Mouse (Mus musculus) stomach, embryonic 15.5 days (tissue): Measurements from ENCODE around the gene Kri1. TPM values are rescaled to one million over a fixed set of nuclear protein-coding genes. Genes with fewer than 3 reads are reported as not detected.
"Not testable (repeated sequence)": the region's sequence is repeated elsewhere in the genome, so short reads cannot be mapped to it uniquely, and the experiment has no call there.

Experiments used
- ATAC-seq: fragments of 200-750 bp; cut with Nextera tagmentation; 2 replicates; pipeline ENCODE4 v1.8.0; 2017; ENCODE audit warnings: low read depth, moderate number of reproducible peaks, moderate TSS enrichment; ENCODE audit not compliant: insufficient read depth, low FRiP score
- H3K27ac ChIP-seq: fragments of 300-500 bp; sonication (generic); 2 replicates; pipeline ENCODE4 v1.5.1; 2015; ENCODE audit warnings: mild to moderate bottlenecking, inconsistent platforms
- H3K27me3 ChIP-seq: fragments of 300-500 bp; sonication (generic); replicated peaks from 2 replicates; pipeline ENCODE4 v1.6.1; 2015; ENCODE audit warnings: inconsistent platforms
- H3K36me3 ChIP-seq: fragments of 300-500 bp; sonication (generic); 2 replicates; pipeline ENCODE4 v1.6.1; 2015; ENCODE audit warnings: inconsistent platforms
- H3K4me1 ChIP-seq: fragments of 300-500 bp; sonication (generic); 2 replicates; pipeline ENCODE4 v1.6.1; 2015; ENCODE audit warnings: inconsistent platforms
- H3K4me2 ChIP-seq: fragments of 300-500 bp; sonication (generic); 2 replicates; pipeline ENCODE4 v1.6.1; 2015; ENCODE audit warnings: mild to moderate bottlenecking, inconsistent platforms
- H3K4me3 ChIP-seq: fragments of 300-500 bp; sonication (generic); replicated peaks from 2 replicates; pipeline ENCODE4 v1.5.1; 2015; ENCODE audit warnings: inconsistent platforms
- H3K9ac ChIP-seq: fragments of 300-500 bp; sonication (generic); 2 replicates; pipeline ENCODE4 v1.6.1; 2015; ENCODE audit warnings: inconsistent platforms
- H3K9me3 ChIP-seq: fragments of 300-500 bp; sonication (generic); 2 replicates; pipeline ENCODE4 v1.6.1; 2016; ENCODE audit warnings: inconsistent platforms
- WGBS: fragments of 180-500 bp; shearing (Covaris S2); methylation state at CpG from one replicate; pipeline ENCODE4 v1.1.7; 2015; 5-methylcytosine and 5-hydroxymethylcytosine counted together
- polyA plus RNA-seq: library from polyadenylated mRNA; unstranded; fragments of >200 nt; fragmentation: Nextera tagmentation; extraction: Ambion mirVana; gene quantifications from 2 replicates; pipeline ENCODE4 v1.2.1, GENCODE M21; 2015

Kri1 gene
- polyA plus RNA-seq, 1 experiment from 2014 or later = 14.5 TPM

DNA sequence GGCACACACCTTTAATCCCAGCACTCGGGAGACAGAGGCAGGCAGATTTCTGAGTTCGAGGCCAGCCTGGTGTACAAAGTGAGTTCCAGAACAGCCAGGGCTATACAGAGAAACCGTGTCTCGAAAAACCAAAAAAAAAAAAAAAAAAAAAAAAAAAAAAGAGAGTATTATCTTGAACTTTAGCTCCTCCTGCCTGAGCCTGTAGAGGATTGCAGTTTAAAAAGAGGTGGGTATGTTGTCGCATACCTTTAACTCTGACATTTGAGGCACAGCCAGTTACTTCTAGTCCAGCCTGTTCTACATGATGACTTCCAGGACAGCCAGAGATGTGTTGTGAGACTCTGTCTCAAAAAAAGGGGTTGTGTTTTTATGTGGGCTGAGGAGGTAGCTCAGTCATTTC, 18.2 kb downstream of the Kri1 start:
- 70% methylated on average over 5 of the region's 5 CpGs for WGBS
- not testable (repeated sequence) for H3K9ac ChIP-seq, H3K27me3 ChIP-seq, H3K9me3 ChIP-seq, H3K27ac ChIP-seq, H3K4me2 ChIP-seq, H3K4me3 ChIP-seq, ATAC-seq
- H3K4me1 ChIP-seq = peaks cover 15% of the 10 kb centered on the region
- H3K36me3 ChIP-seq = peaks cover 53% of the 10 kb centered on the region

DNA sequence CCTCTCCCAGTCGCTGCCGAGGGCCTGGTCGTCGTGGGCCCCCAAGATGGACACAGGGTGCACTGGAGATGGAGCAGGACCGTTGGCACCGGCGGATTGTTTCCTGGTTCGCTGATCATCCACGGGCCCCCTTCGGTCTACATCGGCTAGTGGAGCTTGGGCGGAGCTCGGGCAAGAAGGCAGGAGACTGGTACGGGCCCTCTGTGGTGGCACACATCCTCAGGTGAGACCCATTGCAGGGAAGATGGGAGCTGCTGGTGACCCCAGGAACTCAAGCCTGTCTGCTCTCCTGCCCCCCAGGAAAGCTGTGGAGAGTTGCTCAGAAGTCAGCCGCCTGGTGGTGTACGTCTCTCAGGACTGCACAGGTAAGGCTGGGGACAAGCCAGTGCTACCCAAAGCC, 19.5 kb downstream of the Kri1 start:
- H3K4me2 ChIP-seq = no peak overlapping the region
- H3K4me3 ChIP-seq = no peak overlapping the region
- WGBS = 93% methylated on average over 16 of the region's 16 CpGs
- no peak for ATAC-seq
- no peaks in the 10 kb centered on the region for H3K9me3 ChIP-seq
- peaks cover 19% of the 10 kb centered on the region for H3K4me1 ChIP-seq
- H3K9ac ChIP-seq = no peak overlapping the region
- no peaks in the 10 kb centered on the region for H3K27me3 ChIP-seq
- H3K36me3 ChIP-seq = peaks cover 42% of the 10 kb centered on the region
- no peak overlapping the region for H3K27ac ChIP-seq

DNA sequence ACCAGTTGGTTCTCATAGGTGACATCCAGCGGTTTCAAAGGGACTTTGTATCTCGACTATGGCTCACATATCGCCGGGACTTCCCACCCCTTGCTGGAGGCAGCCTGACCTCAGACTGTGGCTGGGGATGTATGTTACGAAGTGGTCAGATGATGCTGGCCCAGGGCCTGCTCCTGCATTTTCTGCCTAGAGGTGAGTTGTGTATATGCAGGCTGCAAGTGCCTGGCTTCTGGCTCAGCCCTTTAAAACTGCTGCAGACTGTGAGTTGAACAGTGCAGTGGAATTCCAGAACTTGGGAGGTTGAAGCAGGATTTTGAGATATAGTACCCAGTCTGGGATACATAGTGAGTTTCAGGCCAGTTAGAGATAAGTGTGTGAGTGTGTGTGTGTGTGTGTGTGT, 20.9 kb downstream of the Kri1 start:
- Histone ChIP-seq H3K27ac (no peak overlapping the region), H3K27me3 (no peaks in the 10 kb centered on the region), H3K36me3 (peaks cover 29% of the 10 kb centered on the region), H3K9ac (no peak overlapping the region), H3K4me1 (peaks cover 19% of the 10 kb centered on the region), H3K9me3 (no peaks in the 10 kb centered on the region), H3K4me3 (peak overlapping the region; percentile 88; the same call in 1 of the 2 replicates), H3K4me2 (peak overlapping the region; percentile 62; the same call in 1 of the 2 replicates)
- no peak for ATAC-seq
- 86% methylated on average over 5 of the region's 5 CpGs for WGBS

DNA sequence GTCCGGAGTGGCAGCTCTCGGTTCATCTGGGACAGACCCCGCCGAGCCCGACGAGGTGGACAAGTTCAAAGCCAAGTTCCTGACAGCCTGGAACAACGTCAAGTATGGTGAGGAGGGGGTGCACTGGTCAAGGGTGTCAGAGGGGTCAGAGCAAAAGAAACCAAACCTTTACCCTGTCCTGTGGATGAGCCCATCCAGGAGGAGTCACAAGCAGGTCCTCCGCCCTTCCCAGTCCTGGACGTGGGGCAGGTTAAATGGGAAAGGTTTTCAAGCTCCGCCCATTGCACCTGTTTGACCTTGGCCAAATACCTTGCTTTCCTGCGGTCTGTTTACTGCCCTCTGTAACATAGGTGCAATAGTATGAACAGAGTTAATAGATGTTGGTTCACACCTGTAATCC, 22.2 kb downstream of the Kri1 start:
- no peaks in the 10 kb centered on the region for H3K27me3 ChIP-seq
- 0 out of 2 replicates have a peak, but pooled peaks have one; percentile 16 for ATAC-seq
- peak overlapping the region; percentile 88 for H3K4me3 ChIP-seq
- H3K9ac ChIP-seq = peak overlapping the region; percentile 84
- peak overlapping the region; percentile 62 for H3K4me2 ChIP-seq
- H3K4me1 ChIP-seq = peaks cover 19% of the 10 kb centered on the region
- 4% methylated on average over 11 of the region's 11 CpGs for WGBS
- peak overlapping the region; percentile 83 for H3K27ac ChIP-seq
- H3K36me3 ChIP-seq = peaks cover 21% of the 10 kb centered on the region
- no peaks in the 10 kb centered on the region for H3K9me3 ChIP-seq

DNA sequence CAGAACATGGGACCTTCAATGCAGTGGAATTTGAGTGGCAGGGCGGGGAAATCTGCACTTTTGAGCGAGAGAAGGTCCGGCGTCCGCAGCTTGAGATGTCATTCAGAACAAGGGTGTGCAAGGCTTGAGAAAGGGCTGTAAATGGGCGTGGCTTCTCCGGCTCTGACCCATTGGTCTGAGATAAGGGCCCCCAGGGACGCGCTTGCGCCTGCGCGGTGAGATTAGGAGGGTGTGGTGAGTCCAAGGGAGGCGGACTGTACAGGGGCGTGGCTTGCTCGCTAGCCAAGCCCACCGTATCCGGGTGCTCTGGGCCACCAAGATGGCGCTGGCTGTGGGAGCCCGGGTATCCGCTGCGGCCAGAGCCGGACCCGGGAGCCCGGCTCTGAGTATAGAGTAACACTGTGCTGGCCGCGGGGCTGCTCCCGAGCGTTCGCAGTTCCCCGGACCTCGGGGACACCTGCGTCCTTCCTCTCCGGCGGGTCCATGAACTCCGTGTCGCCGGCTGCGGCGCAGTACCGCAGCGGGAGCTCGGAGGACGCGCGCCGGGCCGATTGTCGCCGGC, 22.7 kb downstream of the Kri1 start, which contains the start of gene Atg4d:
Atg4d (plus strand) TSS at position 294 of the 562 bp plus-strand sequence.
- H3K36me3 ChIP-seq = peaks cover 18% of the 10 kb centered on the region
- H3K4me1 ChIP-seq = peaks cover 19% of the 10 kb centered on the region
- no peaks in the 10 kb centered on the region for H3K27me3 ChIP-seq
- peak; percentile 97 for ATAC-seq
- H3K4me3 ChIP-seq = peak within 1 kb of the TSS; percentile 88
- H3K27ac ChIP-seq = peak within 1 kb of the TSS; percentile 83
- no peaks in the 10 kb centered on the region for H3K9me3 ChIP-seq
- peak within 1 kb of the TSS; percentile 84 for H3K9ac ChIP-seq
- WGBS = under 1% methylated on average over 49 of the region's 49 CpGs
- peak within 1 kb of the TSS; percentile 62 for H3K4me2 ChIP-seq

DNA sequence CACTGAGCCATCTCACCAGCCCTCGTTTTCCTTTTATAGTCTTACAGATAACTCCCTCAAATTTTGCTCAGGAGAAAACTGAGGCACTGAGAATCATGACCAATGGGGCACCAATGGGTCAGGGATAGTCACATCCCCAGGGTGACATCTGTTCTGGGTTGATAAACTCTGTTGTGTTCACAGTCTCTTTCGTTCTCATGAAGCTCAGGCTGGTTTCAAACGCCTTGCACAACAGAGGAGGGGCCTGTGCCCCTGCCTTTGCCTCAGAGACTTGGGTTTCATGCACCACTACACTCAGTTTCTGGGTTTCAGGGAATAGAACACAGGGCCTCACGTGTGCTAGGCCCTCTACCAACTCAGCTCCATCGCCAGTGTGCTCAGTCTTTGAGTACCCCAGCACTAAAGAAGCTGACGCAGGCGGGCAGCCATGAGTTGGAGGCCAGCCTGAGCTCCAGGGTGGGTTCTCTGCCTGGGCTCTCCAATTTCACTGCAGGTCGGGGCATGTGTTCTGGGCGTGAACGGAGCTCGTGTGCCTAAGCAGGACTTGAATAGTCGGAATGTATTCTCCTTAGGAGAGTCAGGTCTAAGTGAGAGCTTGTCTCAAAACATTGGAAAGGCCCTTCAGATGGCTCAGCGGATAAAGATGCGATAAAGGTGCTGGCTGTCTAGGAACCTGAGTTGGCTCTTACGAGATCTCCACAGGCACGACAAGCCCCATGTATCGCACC, 23.3 kb downstream of the Kri1 start:
- H3K9me3 ChIP-seq = no peaks in the 10 kb centered on the region
- H3K36me3 ChIP-seq = peaks cover 18% of the 10 kb centered on the region
- ATAC-seq = peak; percentile 46
- H3K27me3 ChIP-seq = no peaks in the 10 kb centered on the region
- 15% methylated on average over 17 of the region's 17 CpGs for WGBS
- H3K4me3 ChIP-seq = peak overlapping the region; percentile 88
- peaks cover 19% of the 10 kb centered on the region for H3K4me1 ChIP-seq
- H3K27ac ChIP-seq = peak overlapping the region; percentile 83
- H3K9ac ChIP-seq = no peak overlapping the region
- peak overlapping the region; percentile 62 for H3K4me2 ChIP-seq

DNA sequence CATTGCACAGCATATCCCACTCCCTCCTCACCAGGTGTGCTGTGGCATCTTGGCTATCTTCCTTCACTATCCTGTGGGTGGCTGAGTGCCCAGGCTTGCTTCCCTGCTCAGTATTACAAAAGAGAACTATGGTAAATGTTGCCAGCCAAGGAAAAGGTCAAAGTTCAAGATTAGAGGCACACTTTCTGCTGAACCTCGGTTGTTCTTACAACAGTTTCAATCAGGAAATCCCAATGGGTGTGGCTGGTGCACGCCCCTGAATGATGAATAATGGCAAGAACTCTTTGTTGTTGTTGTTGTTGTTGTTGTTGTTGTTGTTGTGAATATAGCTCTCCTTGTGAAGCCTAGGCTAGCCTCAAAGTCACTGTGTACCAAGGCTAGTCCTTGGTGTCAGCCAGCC, 25.9 kb downstream of the Kri1 start:
- Histone ChIP-seq H3K9me3 (no peaks in the 10 kb centered on the region), H3K9ac (no peak overlapping the region), H3K4me3 (no peak overlapping the region), H3K4me1 (peaks cover 18% of the 10 kb centered on the region), H3K36me3 (peaks cover 1% of the 10 kb centered on the region; the same call in 1 of the 2 replicates), H3K4me2 (no peak overlapping the region), H3K27me3 (no peaks in the 10 kb centered on the region), H3K27ac (no peak overlapping the region)
- 41% methylated on average over 2 of the region's 2 CpGs for WGBS
- no peak for ATAC-seq

DNA sequence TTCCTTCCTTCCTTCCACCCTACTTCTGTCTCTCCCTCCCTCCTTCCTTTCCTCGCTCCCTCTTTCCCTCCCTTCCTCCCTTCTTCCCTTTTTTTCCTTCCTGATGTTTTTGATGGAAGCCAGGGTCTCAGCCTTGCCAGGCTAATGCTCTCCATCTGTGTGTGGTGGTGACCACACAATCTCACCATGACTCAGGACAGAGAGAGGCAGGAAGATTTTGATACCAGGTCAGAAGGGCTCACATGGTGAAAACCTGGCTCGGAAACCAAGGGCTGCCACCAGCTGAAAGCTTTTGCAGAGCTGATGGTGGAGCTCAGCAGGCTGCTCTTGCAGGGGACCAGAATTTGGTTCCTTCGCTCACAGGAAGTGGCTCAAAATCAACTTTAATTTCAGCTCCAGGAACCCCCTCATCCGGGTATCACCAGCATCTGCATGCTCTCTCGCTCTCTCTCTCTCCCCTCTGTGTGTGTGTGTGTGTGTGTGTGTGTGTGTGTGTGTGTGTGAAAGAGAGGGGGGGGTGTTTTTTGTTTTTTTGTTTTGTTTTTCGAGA, 27.2 kb downstream of the Kri1 start:
- Histone ChIP-seq H3K36me3 (no peaks in the 10 kb centered on the region), H3K4me1 (peaks cover 6% of the 10 kb centered on the region), H3K4me3 (no peak overlapping the region), H3K27me3 (no peaks in the 10 kb centered on the region), H3K4me2 (no peak overlapping the region), H3K9me3 (no peaks in the 10 kb centered on the region), H3K27ac (no peak overlapping the region), H3K9ac (no peak overlapping the region)
- no peak for ATAC-seq
- 76% methylated on average over 6 of the region's 6 CpGs for WGBS

DNA sequence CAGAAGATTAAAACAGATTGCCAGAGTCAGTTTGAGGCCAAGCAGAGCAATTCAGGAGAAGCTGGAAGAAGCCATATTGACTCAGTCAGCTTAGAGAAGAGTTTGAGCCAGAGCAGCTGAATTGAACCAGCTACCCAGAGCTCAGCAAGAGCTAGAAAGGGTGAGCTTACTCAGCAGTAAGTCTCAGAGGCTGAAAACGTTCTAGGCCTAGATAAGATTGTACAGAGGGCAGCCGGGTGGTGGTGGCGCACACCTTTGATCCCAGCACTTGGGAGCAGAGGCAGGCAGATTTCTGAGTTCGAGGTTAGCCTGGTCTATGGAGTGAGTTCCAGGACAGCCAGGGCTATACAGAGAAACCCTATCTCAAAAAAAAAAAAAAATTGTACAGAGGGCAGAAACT, 31.4 kb downstream of the Kri1 start:
- not testable (repeated sequence) for H3K36me3 ChIP-seq, H3K27ac ChIP-seq, ATAC-seq, H3K4me1 ChIP-seq, H3K4me3 ChIP-seq, H3K9ac ChIP-seq, H3K9me3 ChIP-seq, H3K4me2 ChIP-seq
- H3K27me3 ChIP-seq = 0 out of 2 replicates have a peak, but pooled peaks cover 10% of the 10 kb centered on the region
- 75% methylated on average over 4 of the region's 4 CpGs for WGBS

DNA sequence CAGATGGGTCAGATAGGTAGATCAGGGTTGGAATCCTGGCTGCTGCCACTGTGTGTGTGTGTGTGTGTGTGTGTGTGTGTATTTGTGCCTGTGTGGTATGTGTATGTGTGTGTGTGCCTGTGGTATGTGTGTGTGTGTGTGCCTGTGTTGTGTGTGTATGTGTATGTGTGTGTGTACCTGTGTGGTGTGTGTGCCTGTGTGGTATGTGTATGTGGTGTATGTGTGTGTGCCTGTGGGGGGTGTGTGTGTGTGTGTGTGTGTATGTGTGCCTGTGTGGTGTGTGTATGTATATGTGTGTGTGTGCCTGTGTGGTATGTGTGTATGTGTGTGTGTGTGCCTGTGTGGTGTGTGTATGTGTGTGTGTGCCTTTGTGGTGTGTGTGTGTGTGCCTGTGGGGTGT, 33.1 kb downstream of the Kri1 start:
- ATAC-seq = no peak
- H3K4me1 ChIP-seq = no peaks in the 10 kb centered on the region
- H3K27ac ChIP-seq = no peak overlapping the region
- H3K9me3 ChIP-seq = no peaks in the 10 kb centered on the region
- no peak overlapping the region for H3K4me3 ChIP-seq
- H3K36me3 ChIP-seq = no peaks in the 10 kb centered on the region
- H3K27me3 ChIP-seq = peaks cover 27% of the 10 kb centered on the region; the same call in 1 of the 2 replicates
- H3K4me2 ChIP-seq = no peak overlapping the region
- no peak overlapping the region for H3K9ac ChIP-seq

DNA sequence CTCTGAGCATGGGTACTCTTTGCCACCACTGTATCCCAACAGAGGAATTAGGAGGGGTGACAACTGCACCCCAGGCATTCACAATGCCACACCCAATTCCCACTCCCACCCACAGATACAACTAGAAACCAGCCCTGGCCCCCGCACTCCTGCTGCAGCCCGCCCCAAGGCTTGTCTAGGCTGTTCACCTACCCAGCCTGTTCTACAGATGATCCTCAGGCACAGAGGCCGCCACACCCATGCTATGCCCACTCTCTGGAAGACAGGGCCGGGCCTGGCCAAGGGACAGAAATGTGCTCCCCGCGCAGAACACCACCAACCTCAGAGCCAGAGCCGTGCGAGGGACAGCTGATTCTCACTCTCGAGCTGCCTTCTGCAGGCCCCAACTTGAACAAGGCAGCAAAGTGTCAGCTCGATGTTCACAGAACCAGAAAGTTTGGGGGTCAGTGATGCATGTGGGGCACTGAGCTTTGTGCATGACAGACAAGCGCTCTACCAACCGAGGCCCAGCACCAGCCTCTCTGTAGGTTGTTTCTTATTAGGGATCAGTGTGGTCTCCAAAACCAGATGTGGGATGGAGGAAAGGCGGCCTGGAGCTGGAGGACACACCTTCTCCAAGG, 36.5 kb downstream of the Kri1 start:
- H3K4me3 ChIP-seq = no peak overlapping the region
- no peak overlapping the region for H3K4me2 ChIP-seq
- H3K9me3 ChIP-seq = no peaks in the 10 kb centered on the region
- H3K4me1 ChIP-seq = peaks cover 4% of the 10 kb centered on the region; the same call in 1 of the 2 replicates
- H3K36me3 ChIP-seq = no peaks in the 10 kb centered on the region
- whole genome bisulfite sequencing = 53% methylated on average over 13 of the region's 13 CpGs
- 0 out of 2 replicates have a peak, but pooled peaks have one; percentile 12 for ATAC-seq
- no peak overlapping the region for H3K9ac ChIP-seq
- H3K27ac ChIP-seq = peak overlapping the region; percentile 71; the same call in 1 of the 2 replicates
- H3K27me3 ChIP-seq = peaks cover 58% of the 10 kb centered on the region

DNA sequence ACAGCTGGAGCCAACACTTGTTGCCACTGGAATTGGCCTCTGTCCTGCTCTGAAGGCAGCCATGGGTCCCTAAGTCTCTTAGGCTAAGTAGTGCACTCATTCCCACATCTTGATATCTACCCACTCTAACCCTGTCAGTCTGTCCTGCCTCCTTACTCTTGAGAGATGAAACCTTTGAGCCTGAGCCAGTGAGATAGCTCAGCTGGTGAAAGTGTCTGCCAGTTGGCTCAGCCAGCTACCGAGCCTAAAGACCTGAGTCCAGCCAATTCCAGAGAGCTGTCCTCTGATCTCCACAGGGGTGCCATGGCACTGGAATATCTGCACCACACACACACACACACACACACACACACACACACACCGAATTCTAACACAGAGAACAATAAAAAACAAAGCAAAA, 37.3 kb downstream of the Kri1 start:
- H3K4me1 ChIP-seq = peaks cover 4% of the 10 kb centered on the region; the same call in 1 of the 2 replicates
- 47% methylated on average over 2 of the region's 2 CpGs for WGBS
- H3K27ac ChIP-seq = peak overlapping the region; percentile 71; the same call in 1 of the 2 replicates
- H3K9ac ChIP-seq = no peak overlapping the region
- no peaks in the 10 kb centered on the region for H3K9me3 ChIP-seq
- H3K4me2 ChIP-seq = no peak overlapping the region
- H3K27me3 ChIP-seq = peaks cover 65% of the 10 kb centered on the region
- H3K36me3 ChIP-seq = no peaks in the 10 kb centered on the region
- no peak overlapping the region for H3K4me3 ChIP-seq
- no peak for ATAC-seq
